Mouse (Mus musculus) erythroblast, embryonic 14.5 days (primary cell): ENCODE results near the gene Mapk9. TPM values are rescaled to one million over a fixed set of nuclear protein-coding genes. Genes with fewer than 3 reads are reported as not detected.

ENCODE experiments used
- H3K27me3 ChIP-seq: 2 replicates; pipeline ENCODE4 v1.6.1; 2012; ENCODE audit warnings: inconsistent platforms; ENCODE audit not compliant: control insufficient read depth
- H3K36me3 ChIP-seq: 2 replicates; pipeline ENCODE4 v1.6.1; 2012; ENCODE audit warnings: mild to moderate bottlenecking, inconsistent platforms; ENCODE audit not compliant: control insufficient read depth
- H3K4me1 ChIP-seq: 2 replicates; pipeline ENCODE4 v1.6.1; 2012; ENCODE audit warnings: inconsistent platforms; ENCODE audit not compliant: control insufficient read depth
- H3K4me3 ChIP-seq: replicated peaks from 2 replicates; pipeline ENCODE3; 2012; ENCODE audit warnings: moderate library complexity, mild to moderate bottlenecking, inconsistent platforms
- H3K9me3 ChIP-seq: 2 replicates; pipeline ENCODE4 v1.6.1; 2012; ENCODE audit warnings: low read length, inconsistent platforms, mixed read lengths; ENCODE audit not compliant: control insufficient read depth
- GATA1 ChIP-seq: IDR thresholded peaks from 2 replicates; pipeline ENCODE4 v1.6.1; 2012; ENCODE audit warnings: low read length, inconsistent platforms, mixed read lengths
- TAL1 ChIP-seq: IDR thresholded peaks from 3 replicates; pipeline ENCODE4 v1.6.1; 2012; ENCODE audit warnings: low read length, inconsistent platforms, mixed read lengths
- polyA plus RNA-seq: library from polyadenylated mRNA; stranded (reverse); fragments of >175 nt; gene quantifications from 2 replicates; pipeline ENCODE4 v1.2.3, GENCODE M21; 2012

Mapk9 gene
- polyA plus RNA-seq, 1 experiment, result 0.44 TPM

GRCm38 (mm10) chr11:49847071-49847810 lies 690 bp downstream of the Mapk9 start:
- no peak for TF ChIP-seq TAL1
- TF ChIP-seq GATA1, result no peak
- H3K4me1 ChIP-seq, result peaks cover 58% of the 10 kb centered on the region
- peaks cover 17% of the 10 kb centered on the region for H3K36me3 ChIP-seq

GRCm38 (mm10) chr11:49847811-49848078 lies 1.2 kb downstream of the Mapk9 start:
- no peaks in the 10 kb centered on the region for H3K27me3 ChIP-seq
- peak overlapping the region; percentile 85 for H3K4me3 ChIP-seq
- H3K9me3 ChIP-seq, result no peaks in the 10 kb centered on the region
- H3K4me1 ChIP-seq, result peaks cover 57% of the 10 kb centered on the region
- H3K36me3 ChIP-seq, result peaks cover 21% of the 10 kb centered on the region
- TF ChIP-seq TAL1 (no peak), GATA1 (no peak)

More at GRCm38 (mm10) chr11:49847071-49847810, 690 bp downstream of the Mapk9 start:
- peak overlapping the region; percentile 85 for H3K4me3 ChIP-seq
- no peaks in the 10 kb centered on the region for H3K9me3 ChIP-seq
- H3K27me3 ChIP-seq, result no peaks in the 10 kb centered on the region

- H3K36me3 ChIP-seq, result peaks cover 22% of the 10 kb centered on the region
- no peaks in the 10 kb centered on the region for H3K27me3 ChIP-seq
- H3K4me3 ChIP-seq, result peak overlapping the region; percentile 85
- no peak for TF ChIP-seq GATA1
- no peak for TF ChIP-seq TAL1
- H3K4me1 ChIP-seq, result peaks cover 52% of the 10 kb centered on the region
- no peaks in the 10 kb centered on the region for H3K9me3 ChIP-seq
These were observed 1.7 kb downstream of the Mapk9 start for GRCm38 (mm10) chr11:49848080-49848815.

GRCm38 (mm10) chr11:49850331-49850730 lies 3.8 kb downstream of the Mapk9 start:
- TF ChIP-seq GATA1, result no peak
- TF ChIP-seq TAL1, result no peak
- Histone ChIP-seq H3K9me3 (no peaks in the 10 kb centered on the region), H3K36me3 (peaks cover 34% of the 10 kb centered on the region), H3K4me1 (peaks cover 40% of the 10 kb centered on the region), H3K4me3 (no peak overlapping the region), H3K27me3 (no peaks in the 10 kb centered on the region)

GRCm38 (mm10) chr11:49855144-49855543 lies 8.6 kb downstream of the Mapk9 start:
- H3K36me3 ChIP-seq, result peaks cover 48% of the 10 kb centered on the region
- H3K9me3 ChIP-seq, result no peaks in the 10 kb centered on the region
- TF ChIP-seq TAL1 (no peak), GATA1 (no peak)
- H3K4me1 ChIP-seq, result peaks cover 22% of the 10 kb centered on the region
- no peaks in the 10 kb centered on the region for H3K27me3 ChIP-seq
- no peak overlapping the region for H3K4me3 ChIP-seq

- Histone ChIP-seq H3K9me3 (no peaks in the 10 kb centered on the region), H3K4me1 (peaks cover 48% of the 10 kb centered on the region), H3K27me3 (no peaks in the 10 kb centered on the region), H3K4me3 (no peak overlapping the region), H3K36me3 (peaks cover 53% of the 10 kb centered on the region)
- TF ChIP-seq GATA1, result no peak
- TF ChIP-seq TAL1, result no peak
These were observed 14.6 kb downstream of the Mapk9 start for GRCm38 (mm10) chr11:49861139-49861538.

GRCm38 (mm10) chr11:49863926-49864325 lies 17.4 kb downstream of the Mapk9 start:
- Histone ChIP-seq H3K27me3 (no peaks in the 10 kb centered on the region), H3K4me3 (no peak overlapping the region), H3K9me3 (no peaks in the 10 kb centered on the region), H3K4me1 (peaks cover 42% of the 10 kb centered on the region), H3K36me3 (peaks cover 59% of the 10 kb centered on the region)
- no peak for TF ChIP-seq GATA1
- TF ChIP-seq TAL1, result no peak

- H3K4me1 ChIP-seq, result peaks cover 28% of the 10 kb centered on the region
- H3K36me3 ChIP-seq, result peaks cover 77% of the 10 kb centered on the region
- no peaks in the 10 kb centered on the region for H3K9me3 ChIP-seq
- no peak overlapping the region for H3K4me3 ChIP-seq
- TF ChIP-seq TAL1 (no peak), GATA1 (no peak)
- no peaks in the 10 kb centered on the region for H3K27me3 ChIP-seq
These were observed 20.8 kb downstream of the Mapk9 start for GRCm38 (mm10) chr11:49867320-49867719.

GRCm38 (mm10) chr11:49869762-49870161 lies 23.2 kb downstream of the Mapk9 start:
- peaks cover 84% of the 10 kb centered on the region for H3K36me3 ChIP-seq
- TF ChIP-seq TAL1, result no peak
- TF ChIP-seq GATA1, result no peak
- no peaks in the 10 kb centered on the region for H3K9me3 ChIP-seq
- H3K4me1 ChIP-seq, result peaks cover 25% of the 10 kb centered on the region
- H3K4me3 ChIP-seq, result no peak overlapping the region
- no peaks in the 10 kb centered on the region for H3K27me3 ChIP-seq
